Mouse (Mus musculus): ENCODE measurements around the gene Arhgap9.

The Arhgap9 gene

DNA sequence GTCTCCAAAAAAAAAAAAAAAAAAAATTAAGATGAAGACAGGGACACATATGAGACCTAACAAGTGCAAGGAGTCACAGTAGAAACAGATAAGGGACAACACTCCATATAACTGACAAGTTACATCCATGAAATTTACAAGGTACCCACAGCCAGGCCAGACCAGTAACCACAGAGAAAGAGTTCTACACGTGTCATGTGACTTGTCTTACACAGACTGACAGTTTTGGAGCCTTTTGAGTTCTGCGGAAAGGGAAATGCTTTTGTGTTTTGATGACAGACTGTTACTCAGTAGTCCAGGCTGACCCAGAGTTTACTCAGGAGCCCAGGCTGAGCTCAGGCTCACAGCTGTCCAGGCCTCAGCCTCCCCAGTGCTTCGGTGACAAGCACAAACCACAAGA is 21.3 kb downstream of the Arhgap9 start:
- DNase-seq (ENCODE audit: low read depth, low spot score): no peak

DNA sequence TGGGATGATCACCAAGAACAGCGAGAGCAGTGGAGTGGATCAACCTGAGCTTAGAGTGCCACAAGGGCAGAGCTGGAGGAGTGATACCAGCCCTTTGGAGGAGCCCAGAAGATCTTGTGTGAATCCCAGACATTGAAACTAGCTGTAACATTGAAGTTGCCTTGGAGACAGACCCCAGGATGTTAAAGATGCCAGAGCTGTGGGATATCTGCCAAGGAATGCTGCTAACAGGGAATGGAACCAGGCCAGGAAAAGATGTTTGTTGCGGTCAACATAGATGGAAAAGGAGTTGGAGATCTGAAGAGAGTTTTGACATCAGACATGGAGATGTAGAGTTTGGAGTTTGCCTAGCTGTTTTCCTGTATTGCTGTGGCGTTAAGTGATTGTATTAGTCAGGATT is 24.4 kb downstream of the Arhgap9 start:
- no peak for DNase-seq (ENCODE audit: low read depth, low spot score)

DNA sequence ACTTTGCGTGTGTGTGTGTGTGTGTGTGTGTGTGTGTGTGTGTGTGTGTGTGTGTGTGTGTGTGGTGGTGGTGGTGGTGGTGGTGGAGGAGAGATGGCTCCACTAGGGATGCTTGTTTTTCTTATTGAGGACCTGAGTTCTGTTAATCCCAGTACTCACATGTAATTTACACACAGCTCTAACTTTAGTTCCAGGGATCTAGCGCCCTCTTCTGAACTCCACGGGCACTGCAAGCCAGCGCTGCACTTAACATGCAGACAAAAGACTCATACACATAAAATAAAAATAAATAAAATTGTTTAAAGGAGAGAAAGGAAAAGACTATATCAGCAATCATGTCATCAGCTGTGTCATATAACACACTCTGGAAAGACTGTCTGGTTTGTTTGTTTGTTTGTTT is 27.2 kb downstream of the Arhgap9 start:
- peak; percentile 70 for DNase-seq (ENCODE audit: low read depth, low spot score)

DNA sequence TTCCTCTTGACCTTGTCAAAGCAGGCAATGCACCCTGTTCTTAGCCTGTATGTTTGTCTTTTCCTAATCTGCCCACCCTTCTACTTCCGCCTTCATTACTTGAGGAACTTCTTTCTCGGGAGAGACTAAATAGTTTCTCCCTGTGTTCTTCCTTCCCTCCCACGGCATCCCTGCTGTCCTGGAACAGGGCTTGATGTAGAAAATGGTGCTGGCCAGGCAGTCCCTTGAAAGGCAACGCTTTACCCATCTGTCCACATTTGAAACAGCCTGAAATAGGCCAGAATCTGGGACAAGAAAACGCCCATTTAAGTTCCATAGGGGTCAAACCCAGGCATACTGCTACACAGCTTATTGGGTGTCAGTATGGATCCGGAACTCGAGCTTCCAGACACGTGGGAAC is 28.0 kb downstream of the Arhgap9 start:
- DNase-seq (ENCODE audit: low read depth, low spot score): no peak

DNA sequence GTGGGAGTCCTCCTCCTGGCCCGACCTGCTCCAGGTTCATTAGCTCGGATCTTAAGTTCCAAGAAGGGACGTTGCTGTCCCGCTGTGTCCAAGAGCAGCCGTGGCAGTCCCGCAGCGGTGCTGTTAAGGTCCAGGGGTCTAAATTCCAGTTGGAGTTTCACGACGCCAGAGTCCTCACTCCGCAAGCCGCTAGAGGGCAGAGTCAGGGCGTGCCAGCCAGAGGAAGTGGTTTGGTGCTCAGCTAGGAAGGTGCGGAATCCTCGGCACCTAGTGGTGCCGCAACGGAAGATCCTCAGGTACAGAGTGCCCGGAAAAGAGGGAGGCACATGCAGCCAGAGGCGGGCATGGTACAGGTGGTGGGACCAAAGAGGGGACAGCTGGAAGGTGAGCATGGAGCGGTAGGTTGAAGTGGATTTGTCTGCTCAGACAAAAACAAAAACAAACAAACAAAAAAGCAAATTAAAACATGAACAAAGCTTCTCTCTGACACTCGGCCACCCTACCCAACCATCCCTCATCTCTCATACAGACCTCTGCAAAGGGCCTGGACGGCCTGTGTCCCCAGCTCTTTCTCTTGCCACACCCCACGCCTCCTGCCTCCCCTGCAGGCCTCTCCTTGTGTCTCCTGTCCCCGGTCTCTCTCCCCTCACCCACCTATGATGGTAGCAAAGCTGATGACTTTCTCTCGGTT is 29.0 kb downstream of the Arhgap9 start:
- DNase-seq (ENCODE audit: low read depth, low spot score): peak; percentile 89

DNA sequence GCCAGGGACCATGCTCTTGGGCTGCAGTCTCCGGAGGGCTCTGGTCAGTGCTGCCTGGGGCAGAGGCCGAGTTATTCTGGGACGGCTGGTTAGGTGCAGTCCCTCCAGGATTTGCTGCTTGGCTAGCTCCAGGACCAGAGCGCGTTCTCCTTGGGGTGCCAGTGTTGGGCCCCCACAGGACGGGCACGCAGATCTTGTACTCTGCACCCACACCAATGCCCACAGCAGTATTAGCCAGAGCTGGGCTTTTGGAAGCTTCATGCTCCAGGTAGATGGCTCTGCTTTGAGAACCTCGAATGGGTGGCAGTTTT is 29.5 kb downstream of the Arhgap9 start:
- DNase-seq (ENCODE audit: low read depth, low spot score): no peak

DNA sequence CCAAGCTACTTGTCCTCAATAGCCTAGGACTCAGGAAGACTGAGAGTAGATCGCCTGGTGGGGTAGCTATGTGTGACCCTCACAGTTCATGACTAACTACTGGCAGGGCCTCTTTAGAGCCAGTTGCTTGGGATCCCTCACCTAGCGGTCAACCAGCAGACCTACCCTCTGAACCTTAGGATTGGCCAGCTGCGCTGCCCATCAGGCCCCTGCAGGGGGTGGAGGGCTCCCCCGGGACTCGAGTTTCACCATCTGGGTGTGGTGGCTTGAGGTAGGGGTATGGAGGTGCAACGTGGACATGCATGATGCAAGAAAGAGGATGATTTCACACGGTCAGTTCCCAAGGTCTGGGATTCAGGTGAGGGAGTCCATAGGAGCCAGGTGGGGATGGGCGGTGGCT is 30.0 kb downstream of the Arhgap9 start:
- no peak for DNase-seq (ENCODE audit: low read depth, low spot score)

DNA sequence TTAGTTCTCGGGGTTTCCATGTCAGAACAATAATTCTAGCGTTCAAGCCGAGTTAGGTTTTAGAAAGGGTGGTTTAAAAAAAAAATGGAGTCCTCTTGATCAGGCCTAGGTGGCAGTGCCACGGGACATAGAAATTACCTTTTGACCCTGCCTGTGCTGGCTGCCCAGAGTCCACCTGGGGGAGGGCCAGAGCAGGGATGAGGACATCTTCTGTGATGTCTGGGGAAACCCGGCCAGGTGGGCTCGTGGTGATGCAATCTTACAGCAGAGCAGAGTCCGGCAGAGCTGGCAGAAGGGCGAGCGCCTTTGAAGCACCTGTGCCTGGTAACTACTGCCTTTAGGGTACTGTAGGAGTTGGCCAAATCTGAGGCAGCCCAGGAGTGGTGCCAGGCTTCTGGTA is 30.4 kb downstream of the Arhgap9 start:
- DNase-seq (ENCODE audit: low read depth, low spot score): no peak

DNA sequence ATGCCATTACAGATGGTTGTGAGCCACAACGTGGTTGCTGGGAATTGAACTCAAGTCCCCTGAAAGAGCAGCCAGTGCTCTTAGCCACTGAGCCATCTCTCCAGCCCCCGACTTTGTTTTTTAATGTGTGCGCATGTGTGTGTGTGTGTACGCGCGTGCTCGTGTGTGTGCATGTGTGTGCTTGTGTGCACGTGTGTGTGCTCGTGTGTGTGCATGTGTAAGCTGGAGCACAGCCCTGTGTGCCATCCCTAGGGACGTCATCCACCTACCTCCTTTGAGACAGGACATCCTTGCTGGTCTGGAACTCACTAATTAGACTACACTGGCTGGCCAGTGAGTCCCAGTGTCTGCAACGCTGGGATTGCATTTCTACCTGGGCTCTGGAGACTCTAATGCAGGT is 31.0 kb downstream of the Arhgap9 start:
- DNase-seq (ENCODE audit: low read depth, low spot score): no peak

DNA sequence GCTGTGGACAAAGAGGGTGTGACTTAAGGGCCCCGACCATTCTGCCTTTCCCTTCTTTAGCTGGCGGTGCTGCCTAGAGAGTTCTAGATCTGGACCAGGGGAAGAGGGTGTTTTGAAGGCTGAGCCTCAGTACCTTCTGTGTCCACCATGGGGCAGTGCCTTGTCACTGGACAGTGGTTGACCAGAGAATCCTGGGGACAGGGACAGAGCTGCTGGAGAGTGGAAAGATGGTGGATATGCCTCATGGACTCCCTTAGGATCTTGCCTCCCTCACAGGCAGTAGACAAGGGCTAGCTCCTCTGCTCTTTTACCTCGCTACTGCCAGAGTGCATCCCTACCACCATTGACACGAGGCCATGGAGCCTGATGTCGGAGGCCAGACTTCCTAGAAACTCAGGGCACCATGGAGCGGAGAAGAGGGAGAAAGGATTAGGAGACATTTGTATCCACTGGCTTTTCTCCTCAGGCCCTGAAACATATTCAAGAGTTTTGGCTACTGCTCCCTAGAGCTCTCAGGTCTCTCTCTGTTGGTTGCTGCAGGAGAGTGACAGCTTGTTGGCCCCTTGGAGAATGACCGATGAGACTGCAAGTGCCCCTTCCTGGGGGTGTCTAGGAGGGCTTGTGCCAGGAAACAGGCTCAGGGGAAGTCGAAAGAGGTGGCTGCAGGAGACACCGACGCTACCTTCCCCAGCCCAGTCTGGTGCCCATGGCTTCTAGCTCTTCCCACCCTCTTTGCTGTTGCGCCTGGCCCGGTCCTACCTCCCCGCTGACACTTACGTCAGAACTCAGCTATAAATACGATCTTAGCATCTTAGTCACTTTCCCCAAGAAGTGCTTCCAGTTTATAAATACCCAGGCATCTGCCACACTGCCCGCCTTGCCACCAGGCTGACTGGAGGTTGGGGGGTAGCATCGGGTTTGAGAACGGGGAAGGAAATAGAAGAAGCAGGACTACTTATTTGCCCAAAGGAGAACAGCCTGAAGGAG is 32.4 kb downstream of the Arhgap9 start, which contains the start of gene Inhbe:
Gene Inhbe (minus strand): TSS at position 503 of the 987 bp plus-strand sequence.
- no peak for DNase-seq (ENCODE audit: low read depth, low spot score)

DNA sequence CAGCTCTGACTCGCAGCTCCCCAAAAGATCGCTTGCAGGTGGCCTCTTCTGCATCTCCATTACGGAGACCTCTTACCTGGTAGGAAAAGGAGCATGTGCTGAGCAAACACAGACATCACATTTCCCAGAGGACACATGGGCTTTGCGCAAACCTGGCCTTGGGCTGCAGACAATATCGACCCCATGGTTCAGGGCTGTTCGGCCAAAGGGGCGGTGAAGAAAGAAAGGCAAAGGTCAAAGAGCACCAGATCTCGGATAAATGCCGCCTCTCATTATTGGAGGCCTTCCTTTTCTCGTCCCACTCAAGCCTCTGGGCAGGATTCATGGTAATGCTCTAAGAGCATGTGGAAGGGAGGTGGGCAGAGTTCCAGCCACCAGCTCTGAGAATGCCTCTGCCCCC is 33.6 kb downstream of the Arhgap9 start:
- DNase-seq (ENCODE audit: low read depth, low spot score): no peak

DNA sequence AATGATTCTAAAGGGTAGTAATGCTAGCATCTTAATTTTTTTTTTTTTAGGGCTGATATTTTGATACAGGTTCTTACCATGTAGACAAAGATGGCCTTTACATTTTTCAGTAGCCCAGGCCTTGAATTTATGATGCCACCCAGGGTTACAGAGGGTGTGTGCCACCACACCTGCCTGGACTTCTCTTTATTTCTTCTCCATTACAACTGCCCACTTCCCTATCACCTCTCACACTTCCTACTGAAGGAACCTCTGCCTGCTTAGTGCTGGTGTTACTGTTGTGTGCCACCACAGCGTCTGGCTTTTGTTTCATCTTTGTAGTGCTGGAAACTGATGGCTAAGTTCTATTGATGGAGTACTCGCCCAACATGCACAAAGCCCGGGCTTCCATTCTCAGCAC is 39.0 kb downstream of the Arhgap9 start:
- no peak for DNase-seq (ENCODE audit: low read depth, low spot score)

DNA sequence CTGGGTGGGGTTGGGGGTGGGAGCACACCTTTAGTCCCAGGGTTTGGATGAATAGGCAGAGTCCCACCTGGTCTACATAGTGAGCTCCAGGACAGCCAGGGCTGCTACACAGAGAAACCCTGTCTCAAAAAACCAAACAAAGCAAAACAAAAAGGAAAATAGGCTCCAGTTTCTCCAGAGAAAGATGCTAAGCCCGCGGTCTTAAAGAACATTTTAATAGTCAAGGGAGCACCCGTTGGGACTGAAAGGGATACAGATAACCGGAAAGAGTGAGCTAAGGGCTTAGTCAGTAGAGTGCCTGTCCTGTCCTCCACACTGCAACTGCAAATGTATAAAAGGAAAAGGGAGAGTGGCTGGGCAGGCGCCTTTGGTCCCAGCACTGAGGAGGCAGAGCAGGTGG is 45.4 kb downstream of the Arhgap9 start:
- peak; percentile 59 for DNase-seq (ENCODE audit: low read depth, low spot score)

DNA sequence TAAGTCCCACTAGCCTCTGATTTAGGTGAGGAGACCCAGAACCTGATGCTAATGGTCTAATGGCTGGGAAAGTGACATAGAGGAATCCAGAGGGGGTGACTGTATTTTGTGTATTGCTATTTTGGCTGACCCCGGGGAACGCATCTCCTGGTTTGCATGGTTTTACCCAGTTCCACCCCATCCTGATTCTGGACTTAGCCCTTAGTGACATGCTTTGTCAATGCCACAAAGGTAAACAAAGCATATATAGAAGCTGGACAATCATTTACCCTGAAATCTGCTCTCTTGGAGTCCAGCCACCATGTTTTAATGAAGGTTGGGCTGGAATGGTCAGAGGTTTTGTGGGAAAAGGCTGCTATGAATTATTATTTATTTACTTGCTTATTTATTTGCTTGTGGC is 46.5 kb downstream of the Arhgap9 start:
- no peak for DNase-seq (ENCODE audit: low read depth, low spot score)

DNA sequence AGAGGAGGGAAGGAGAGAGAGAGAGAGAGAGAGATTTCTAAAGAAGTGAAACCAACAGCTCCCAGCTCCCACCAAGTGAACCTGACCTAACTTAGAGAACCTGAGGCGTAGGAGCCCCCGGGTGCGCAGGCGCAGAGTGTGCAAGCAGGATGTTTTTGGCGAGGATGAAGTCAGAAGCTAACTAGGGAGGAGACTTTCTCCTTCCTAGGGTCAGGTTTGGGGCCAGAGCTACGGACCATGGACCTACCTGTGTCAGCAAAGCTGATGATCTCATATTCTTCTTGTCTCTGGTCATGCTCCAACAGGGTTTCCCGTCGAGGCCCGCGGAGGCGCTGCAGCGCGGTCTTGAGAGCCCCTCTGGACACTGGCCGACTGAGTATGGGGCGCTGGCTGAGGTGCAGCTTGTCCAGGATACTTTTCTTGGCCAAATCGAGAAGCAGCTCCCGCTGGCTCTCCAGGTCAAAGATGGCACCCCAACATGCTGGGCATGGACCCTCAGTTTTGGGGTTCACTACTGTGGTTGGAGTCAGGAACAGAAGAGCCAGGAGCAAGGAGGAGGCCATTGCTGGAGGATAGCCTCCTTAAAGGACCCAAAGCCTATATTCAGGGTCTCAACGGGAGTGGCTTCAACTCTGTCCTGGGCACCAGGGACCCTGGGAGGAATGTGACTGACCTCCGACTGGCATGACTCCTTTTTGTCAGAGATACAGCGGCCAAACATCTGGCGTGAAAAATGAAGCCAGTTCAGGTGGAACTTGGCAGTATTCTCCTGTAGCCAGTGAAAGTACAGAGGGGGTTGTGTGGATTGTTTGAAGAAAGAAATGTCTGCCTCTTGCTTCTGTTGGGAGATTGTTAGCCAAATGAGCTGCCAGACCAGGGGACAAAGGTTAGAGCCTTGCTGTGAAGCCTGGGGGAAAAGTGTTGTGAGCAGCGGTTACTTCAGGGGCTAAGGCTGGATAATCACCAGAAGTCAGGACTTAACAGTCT is 48.4 kb downstream of the Arhgap9 start, which contains the start of gene Inhbc:
Gene Inhbc (minus strand): TSS at position 598 of the 987 bp plus-strand sequence.
- DNase-seq (ENCODE audit: low read depth, low spot score): no peak

DNA sequence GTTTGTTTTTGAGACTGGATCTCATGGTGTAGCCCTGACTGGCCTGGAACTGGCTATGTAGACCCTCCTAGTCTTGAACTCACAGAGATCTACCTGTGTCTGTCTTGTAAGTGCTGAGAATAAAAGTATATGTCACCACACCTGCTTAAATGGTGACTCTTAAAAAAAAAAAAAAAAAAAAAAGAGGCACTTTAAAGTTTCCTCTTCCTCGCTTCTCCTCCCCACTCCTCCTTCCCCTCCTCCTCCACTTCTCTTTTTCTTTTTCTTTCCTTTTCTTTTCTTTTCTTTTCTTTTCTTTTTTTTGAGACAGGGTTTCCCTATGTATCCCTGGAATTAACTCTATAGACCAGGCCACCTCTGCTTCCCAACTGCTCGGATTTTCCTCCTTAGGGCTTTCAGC is 49.3 kb downstream of the Arhgap9 start:
- DNase-seq (ENCODE audit: low read depth, low spot score): no peak

DNA sequence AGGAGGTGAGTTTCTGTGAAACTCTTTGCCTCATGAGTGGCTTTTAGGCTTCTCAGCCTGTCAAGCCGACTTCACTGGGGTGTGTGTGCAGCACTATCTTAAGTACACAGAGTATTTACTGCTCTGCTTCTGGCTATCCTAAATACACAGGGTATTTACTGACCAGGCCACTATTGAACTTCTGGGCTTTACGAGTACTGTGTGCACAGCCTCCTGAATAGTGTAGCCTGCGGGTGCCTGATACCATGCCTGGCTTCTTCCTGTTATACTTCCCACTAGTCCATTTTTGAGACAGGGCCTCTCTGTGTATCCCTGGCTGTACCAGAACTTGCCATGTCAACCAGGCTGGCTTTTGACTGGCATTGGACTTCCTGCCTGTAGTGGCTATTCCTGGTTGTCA is 55.9 kb downstream of the Arhgap9 start:
- no peak for DNase-seq (ENCODE audit: low read depth, low spot score)

Measured in ES-CJ7 (cell line).